Mouse (Mus musculus): ENCODE data around the gene Zscan10. TPM values are rescaled to one million over a fixed set of nuclear protein-coding genes. Genes with fewer than 3 reads are reported as not detected.

The Zscan10 gene
- polyA plus RNA-seq, 1 experiment, result not detected

GRCm38 (mm10) chr17:23609612-23610011 lies 9.0 kb downstream of the Zscan10 start:
- TF ChIP-seq GATA1 (IDR thresholded peaks at IDR 0.05; ENCODE audit: low read length), result no peak

- no peak for TF ChIP-seq GATA1 (IDR thresholded peaks at IDR 0.05; ENCODE audit: low read length)
These were observed 9.7 kb downstream of the Zscan10 start for GRCm38 (mm10) chr17:23610361-23610800.

- no peak for TF ChIP-seq GATA1 (IDR thresholded peaks at IDR 0.05; ENCODE audit: low read length)
These were observed 16.4 kb downstream of the Zscan10 start for GRCm38 (mm10) chr17:23617087-23617486.

- no peak for TF ChIP-seq GATA1 (IDR thresholded peaks at IDR 0.05; ENCODE audit: low read length)
These were observed 19.7 kb downstream of the Zscan10 start for GRCm38 (mm10) chr17:23620351-23620750.

GRCm38 (mm10) chr17:23627813-23628212 lies 27.2 kb downstream of the Zscan10 start:
- no peak for TF ChIP-seq GATA1 (IDR thresholded peaks at IDR 0.05; ENCODE audit: low read length)

- TF ChIP-seq GATA1 (IDR thresholded peaks at IDR 0.05; ENCODE audit: low read length), result no peak
These were observed 29.8 kb downstream of the Zscan10 start for GRCm38 (mm10) chr17:23630195-23631020.

GRCm38 (mm10) chr17:23631241-23631640 lies 30.6 kb downstream of the Zscan10 start:
- TF ChIP-seq GATA1 (IDR thresholded peaks at IDR 0.05; ENCODE audit: low read length), result no peak

- no peak for TF ChIP-seq GATA1 (IDR thresholded peaks at IDR 0.05; ENCODE audit: low read length)
These were observed 44.2 kb downstream of the Zscan10 start, which contains the start of gene Mmp25 for GRCm38 (mm10) chr17:23644613-23645495. Gene Mmp25 (minus strand): TSS chr17:23645277.

- no peak for TF ChIP-seq GATA1 (IDR thresholded peaks at IDR 0.05; ENCODE audit: low read length)
These were observed 45.2 kb downstream of the Zscan10 start for GRCm38 (mm10) chr17:23645894-23646293.

GRCm38 (mm10) chr17:23651363-23651762 lies 50.7 kb downstream of the Zscan10 start:
- no peak for TF ChIP-seq GATA1 (IDR thresholded peaks at IDR 0.05; ENCODE audit: low read length)

- TF ChIP-seq GATA1 (IDR thresholded peaks at IDR 0.05; ENCODE audit: low read length), result no peak
These were observed 52.7 kb downstream of the Zscan10 start for GRCm38 (mm10) chr17:23653324-23653723.

GRCm38 (mm10) chr17:23654001-23654400 lies 53.3 kb downstream of the Zscan10 start:
- TF ChIP-seq GATA1 (IDR thresholded peaks at IDR 0.05; ENCODE audit: low read length), result no peak

- no peak for TF ChIP-seq GATA1 (IDR thresholded peaks at IDR 0.05; ENCODE audit: low read length)
These were observed 53.8 kb downstream of the Zscan10 start for GRCm38 (mm10) chr17:23654410-23654809.

- no peak for TF ChIP-seq GATA1 (IDR thresholded peaks at IDR 0.05; ENCODE audit: low read length)
These were observed 57.8 kb downstream of the Zscan10 start for GRCm38 (mm10) chr17:23658450-23658849.

GRCm38 (mm10) chr17:23660117-23660875 lies 59.6 kb downstream of the Zscan10 start, which contains the start of gene Bicdl2:
Gene Bicdl2 (plus strand): TSS chr17:23660506.
- no peak for TF ChIP-seq GATA1 (IDR thresholded peaks at IDR 0.05; ENCODE audit: low read length)

Other genes starting within 250 kb of the Zscan10 start
- not detected in 2 replicates for gene Vmn2r116, start 216.3 kb upstream of the Zscan10 start, polyA plus RNA-seq (2012)
- not detected in 2 replicates for gene Vmn2r117, start 121.2 kb upstream of the Zscan10 start, polyA plus RNA-seq (2012)
- 10.3 and 12.1 TPM in 2 replicates for gene Zfp213, start 36.6 kb upstream of the Zscan10 start, polyA plus RNA-seq (2012)
- 0.21 TPM in 2 replicates for gene Zfp13, start 1.4 kb upstream of the Zscan10 start, polyA plus RNA-seq (2012)
- not detected in 2 replicates for gene Mmp25, start 44.4 kb downstream of the Zscan10 start, polyA plus RNA-seq (2012)
- not detected in 2 replicates for gene Bicdl2, start 59.6 kb downstream of the Zscan10 start, polyA plus RNA-seq (2012)
- gene Hcfc1r1, start 72.7 kb downstream of the Zscan10 start, polyA plus RNA-seq (2012), result 258 and 328 TPM in 2 replicates
- 96.9 and 107 TPM in 2 replicates for gene Thoc6, start 73.0 kb downstream of the Zscan10 start, polyA plus RNA-seq (2012)
- gene Tnfrsf12a, start 76.6 kb downstream of the Zscan10 start, polyA plus RNA-seq (2012), result 5.5 and 6.2 TPM in 2 replicates
- not detected in 2 replicates for gene Cldn6, start 78.4 kb downstream of the Zscan10 start, polyA plus RNA-seq (2012)
- gene Cldn9, start 83.2 kb downstream of the Zscan10 start, polyA plus RNA-seq (2012), result not detected in 2 replicates
- gene 1520401A03Rik, start 121.9 kb downstream of the Zscan10 start, polyA plus RNA-seq (2012), result not detected in 2 replicates
- gene Pkmyt1, start 125.5 kb downstream of the Zscan10 start, polyA plus RNA-seq (2012), result 104 and 119 TPM in 2 replicates
- gene Paqr4, start 140.0 kb downstream of the Zscan10 start, polyA plus RNA-seq (2012), result 1.4 and 3.1 TPM in 2 replicates
- 0.06 and 0.21 TPM in 2 replicates for gene Kremen2, start 145.0 kb downstream of the Zscan10 start, polyA plus RNA-seq (2012)
- 23.5 and 36.1 TPM in 2 replicates for gene Flywch1, start 170.7 kb downstream of the Zscan10 start, polyA plus RNA-seq (2012)
- not detected in 2 replicates for gene Flywch2, start 185.2 kb downstream of the Zscan10 start, polyA plus RNA-seq (2012)
- gene Srrm2, start 189.7 kb downstream of the Zscan10 start, polyA plus RNA-seq (2012), result 91.1 and 315 TPM in 2 replicates
- gene Elob, start 228.3 kb downstream of the Zscan10 start, polyA plus RNA-seq (2012), result 819 and 1,233 TPM in 2 replicates
- not detected in 2 replicates for gene Prss33, start 235.2 kb downstream of the Zscan10 start, polyA plus RNA-seq (2012)
- not detected in 2 replicates for gene Prss32, start 243.0 kb downstream of the Zscan10 start, polyA plus RNA-seq (2012)
- not detected in 2 replicates for gene Prss41, start 243.3 kb downstream of the Zscan10 start, polyA plus RNA-seq (2012)

Data from G1E-ER4 (cell line).